Mouse (Mus musculus): ENCODE data around the gene Gm37240. TPM values are rescaled to one million over a fixed set of nuclear protein-coding genes. Genes with fewer than 3 reads are reported as not detected.

Gene Gm37240
- polyA plus RNA-seq, 1 experiment from 2014 or later = 1.1 TPM

DNA sequence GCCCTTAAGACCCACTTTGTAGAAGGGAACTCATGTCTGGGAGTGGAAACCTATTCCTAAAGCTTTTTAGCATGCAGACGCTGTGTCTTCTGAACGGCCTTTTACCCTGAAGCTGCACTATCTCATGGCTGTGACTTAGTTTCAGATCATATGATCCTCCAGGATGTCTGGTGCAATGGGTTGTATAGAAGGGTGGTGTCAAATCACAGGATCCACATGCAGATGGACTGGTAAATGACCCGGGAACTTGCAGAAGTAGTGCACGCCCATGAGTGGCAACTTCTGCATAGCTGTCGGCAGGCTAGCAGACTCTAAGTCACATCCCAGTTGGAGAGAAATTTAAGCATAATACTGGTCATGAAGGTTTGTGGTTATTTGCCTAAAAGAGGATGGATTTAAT is 1139.2 kb downstream of the Gm37240 start:
- H3K27me3 ChIP-seq (replicated peaks) = no peaks in the 10 kb centered on the region
- 66% methylated on average over 5 of the region's 5 CpGs for WGBS
- no peak overlapping the region for H3K4me3 ChIP-seq
- no peaks in the 10 kb centered on the region for H3K9me3 ChIP-seq
- H3K4me2 ChIP-seq (replicated peaks) = no peak overlapping the region
- ATAC-seq (ENCODE audit: low FRiP score, low read depth) = no peak
- H3K36me3 ChIP-seq = no peaks in the 10 kb centered on the region
- H3K27ac ChIP-seq = no peak overlapping the region
- peaks cover 18% of the 10 kb centered on the region for H3K4me1 ChIP-seq
- H3K9ac ChIP-seq = no peak overlapping the region

DNA sequence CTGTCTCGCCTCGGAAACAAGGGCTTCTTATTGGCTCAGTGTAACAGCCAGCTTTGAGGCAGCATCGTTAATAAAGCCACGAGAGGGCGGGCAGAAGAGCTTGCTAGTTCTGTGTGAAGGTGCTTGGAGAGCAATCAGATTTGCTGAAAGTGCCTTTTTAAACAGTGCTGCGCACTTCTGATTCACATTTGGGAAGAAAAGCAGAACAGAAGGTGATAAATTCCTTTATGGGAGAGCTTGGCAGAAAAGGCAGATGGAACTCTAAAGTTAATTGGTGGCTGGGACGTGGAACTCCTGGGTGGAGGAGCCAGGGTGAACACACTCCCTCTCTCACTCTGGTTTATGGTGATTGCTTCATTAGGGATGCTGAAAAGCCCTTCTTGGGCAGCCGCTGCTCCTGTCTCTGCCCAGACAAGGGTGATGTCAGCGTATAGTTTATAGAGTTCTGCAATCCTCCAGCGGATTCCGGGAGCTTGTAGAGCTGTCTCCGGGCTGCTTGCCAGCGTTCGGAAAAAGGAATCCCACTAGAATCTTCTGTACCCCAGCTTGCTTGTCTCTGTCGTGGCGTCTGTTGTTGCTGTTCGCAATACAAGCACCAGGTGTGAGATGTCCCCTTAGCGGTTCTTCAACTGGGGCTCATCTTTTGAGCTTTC is 1141.7 kb downstream of the Gm37240 start:
- H3K9me3 ChIP-seq = no peaks in the 10 kb centered on the region
- 0 out of 2 replicates have a peak overlapping the region, but pooled peaks have one; percentile 14 for H3K9ac ChIP-seq
- no peaks in the 10 kb centered on the region for H3K27me3 ChIP-seq (replicated peaks)
- peak overlapping the region; percentile 50 for H3K4me2 ChIP-seq (replicated peaks)
- peaks cover 18% of the 10 kb centered on the region for H3K4me1 ChIP-seq
- ATAC-seq (ENCODE audit: low FRiP score, low read depth) = peak; percentile 89
- no peaks in the 10 kb centered on the region for H3K36me3 ChIP-seq
- H3K4me3 ChIP-seq = no peak overlapping the region; the same call in 1 of the 2 replicates
- WGBS = 17% methylated on average over 18 of the region's 18 CpGs
- H3K27ac ChIP-seq = no peak overlapping the region; the same call in 1 of the 2 replicates

DNA sequence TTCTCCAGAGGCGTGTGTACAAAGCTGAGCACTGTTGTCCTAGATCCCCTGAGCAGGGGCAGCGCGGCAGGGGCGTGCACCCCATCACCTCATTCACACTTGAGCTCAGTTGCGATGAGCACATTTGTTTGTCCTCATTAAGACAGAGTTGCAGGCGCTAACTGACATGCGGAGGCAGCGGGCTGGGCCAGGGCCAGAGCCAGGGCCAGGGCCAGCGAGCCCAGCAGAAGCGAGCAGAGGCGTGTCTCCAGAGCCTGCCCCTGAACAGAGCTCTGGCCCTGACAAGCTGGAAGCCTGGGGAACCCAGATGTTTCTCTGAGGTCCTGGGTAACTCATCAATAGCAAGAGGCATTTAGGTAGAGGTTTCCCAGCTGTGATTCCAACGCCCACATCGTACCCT is 1142.6 kb downstream of the Gm37240 start:
- 54% methylated on average over 13 of the region's 13 CpGs for WGBS
- Histone ChIP-seq H3K9ac (no peak overlapping the region), H3K27ac (no peak overlapping the region), H3K4me1 (peaks cover 25% of the 10 kb centered on the region), H3K27me3 (replicated peaks) (no peaks in the 10 kb centered on the region), H3K9me3 (no peaks in the 10 kb centered on the region), H3K36me3 (no peaks in the 10 kb centered on the region), H3K4me2 (replicated peaks) (peak overlapping the region; percentile 50; the same call in 1 of the 2 replicates), H3K4me3 (no peak overlapping the region)
- ATAC-seq (ENCODE audit: low FRiP score, low read depth) = no peak

DNA sequence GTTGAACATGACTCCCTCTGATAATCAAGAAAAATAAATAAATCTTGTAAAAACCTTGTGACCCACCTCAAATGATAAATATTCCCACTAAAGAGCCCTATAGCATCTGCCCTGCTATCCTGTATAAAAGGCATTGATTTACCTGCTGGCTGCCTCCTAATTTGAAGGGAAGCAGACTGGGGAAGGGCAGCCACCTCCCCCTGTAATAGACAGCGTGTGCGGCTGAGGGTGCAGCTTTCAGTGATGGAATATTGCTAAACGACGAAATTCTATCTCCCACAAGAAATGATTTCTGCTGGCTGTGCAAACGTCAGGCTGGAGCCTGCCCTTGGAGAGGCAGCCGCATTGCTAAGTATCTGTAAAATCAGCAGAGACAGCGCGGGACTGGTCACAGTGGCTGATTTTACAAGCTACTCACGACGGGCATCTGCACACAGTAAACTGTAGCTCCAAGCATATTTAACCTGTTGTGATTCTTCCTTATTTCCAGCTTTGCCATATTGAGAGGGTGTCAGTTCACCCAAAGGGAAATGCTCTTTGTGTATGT is 1147.2 kb downstream of the Gm37240 start:
- Histone ChIP-seq H3K27ac (no peak overlapping the region), H3K4me2 (replicated peaks) (0 out of 2 replicates have a peak overlapping the region, but pooled peaks have one; percentile 18), H3K9ac (no peak overlapping the region), H3K27me3 (replicated peaks) (no peaks in the 10 kb centered on the region), H3K4me1 (peaks cover 13% of the 10 kb centered on the region), H3K36me3 (no peaks in the 10 kb centered on the region), H3K9me3 (no peaks in the 10 kb centered on the region), H3K4me3 (no peak overlapping the region)
- 43% methylated on average over 10 of the region's 10 CpGs for WGBS
- ATAC-seq (ENCODE audit: low FRiP score, low read depth) = 0 out of 2 replicates have a peak, but pooled peaks have one; percentile 52

DNA sequence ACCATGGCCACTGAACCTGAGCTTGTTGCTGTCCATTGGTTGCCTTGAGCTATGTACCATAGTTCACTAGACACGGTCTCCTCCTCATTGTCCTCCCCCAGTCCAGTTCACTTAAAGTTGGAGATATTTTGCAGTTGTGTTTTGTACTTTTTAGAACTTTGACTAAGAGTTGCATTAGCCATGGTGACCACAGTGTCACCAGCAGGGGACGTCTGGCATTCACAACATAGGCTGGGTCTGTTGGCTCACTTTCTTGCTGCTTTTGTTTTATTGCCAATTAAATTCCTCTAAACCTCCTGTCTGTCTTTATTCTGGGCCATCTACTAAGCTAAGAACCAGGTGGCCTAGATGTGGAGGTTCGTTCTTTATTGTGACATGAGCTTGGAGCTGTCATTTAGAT is 1150.2 kb downstream of the Gm37240 start:
- Histone ChIP-seq H3K4me1 (peaks cover 16% of the 10 kb centered on the region), H3K9me3 (no peaks in the 10 kb centered on the region), H3K4me2 (replicated peaks) (no peak overlapping the region), H3K4me3 (no peak overlapping the region), H3K27me3 (replicated peaks) (no peaks in the 10 kb centered on the region), H3K27ac (no peak overlapping the region), H3K36me3 (no peaks in the 10 kb centered on the region), H3K9ac (no peak overlapping the region)
- ATAC-seq (ENCODE audit: low FRiP score, low read depth) = no peak
- 69% methylated on average over 3 of the region's 3 CpGs for WGBS

DNA sequence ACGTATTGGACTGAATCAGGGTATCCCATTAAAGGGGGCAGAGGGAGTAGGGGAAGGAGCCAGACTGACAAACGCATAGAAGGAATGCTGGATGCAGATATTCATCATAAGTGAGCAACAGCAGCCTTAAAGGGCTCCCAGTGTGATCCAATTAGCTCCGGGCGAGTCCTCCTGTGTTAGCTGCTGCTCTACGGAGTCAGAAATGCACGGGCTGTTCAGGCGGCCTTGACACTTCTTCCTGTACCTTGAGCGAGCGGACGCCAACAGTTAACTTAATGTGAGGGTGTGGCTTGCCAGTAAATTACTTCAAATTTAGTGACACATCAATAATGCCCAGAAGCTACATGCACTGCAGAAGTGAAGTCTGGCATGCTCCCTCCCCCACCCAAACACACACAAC is 1151.6 kb downstream of the Gm37240 start:
- 53% methylated on average over 10 of the region's 10 CpGs for WGBS
- H3K4me1 ChIP-seq = peaks cover 20% of the 10 kb centered on the region
- H3K4me3 ChIP-seq = no peak overlapping the region
- no peaks in the 10 kb centered on the region for H3K27me3 ChIP-seq (replicated peaks)
- no peaks in the 10 kb centered on the region for H3K36me3 ChIP-seq
- H3K9me3 ChIP-seq = no peaks in the 10 kb centered on the region
- no peak overlapping the region for H3K27ac ChIP-seq
- no peak overlapping the region for H3K9ac ChIP-seq
- no peak for ATAC-seq (ENCODE audit: low FRiP score, low read depth)
- no peak overlapping the region for H3K4me2 ChIP-seq (replicated peaks)

DNA sequence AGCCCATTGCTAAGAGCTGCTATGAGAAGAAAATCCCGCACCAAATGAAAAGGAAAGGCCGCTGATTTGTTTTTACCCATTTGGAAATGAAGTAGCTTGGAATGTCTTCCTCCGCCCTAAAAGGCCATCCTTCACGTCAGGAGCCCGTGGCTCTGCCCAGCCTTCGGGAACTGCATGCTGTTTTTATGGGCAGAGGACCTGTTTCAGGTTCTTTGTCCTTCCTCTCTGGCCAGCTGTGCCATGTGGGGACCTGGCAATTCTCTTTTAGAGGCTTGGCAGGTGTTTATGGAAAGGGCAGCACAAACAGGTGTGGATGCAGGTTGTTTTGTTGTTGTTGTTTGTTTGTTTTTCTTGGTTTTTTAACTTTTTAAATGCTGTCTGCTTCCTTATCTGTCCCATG is 1154.8 kb downstream of the Gm37240 start:
- Histone ChIP-seq H3K4me1 (peaks cover 14% of the 10 kb centered on the region), H3K4me2 (replicated peaks) (peak overlapping the region; percentile 53), H3K9ac (no peak overlapping the region), H3K36me3 (no peaks in the 10 kb centered on the region), H3K4me3 (no peak overlapping the region), H3K27me3 (replicated peaks) (no peaks in the 10 kb centered on the region), H3K9me3 (no peaks in the 10 kb centered on the region), H3K27ac (no peak overlapping the region)
- ATAC-seq (ENCODE audit: low FRiP score, low read depth) = peak; percentile 52
- 3% methylated on average over 6 of the region's 6 CpGs for WGBS

DNA sequence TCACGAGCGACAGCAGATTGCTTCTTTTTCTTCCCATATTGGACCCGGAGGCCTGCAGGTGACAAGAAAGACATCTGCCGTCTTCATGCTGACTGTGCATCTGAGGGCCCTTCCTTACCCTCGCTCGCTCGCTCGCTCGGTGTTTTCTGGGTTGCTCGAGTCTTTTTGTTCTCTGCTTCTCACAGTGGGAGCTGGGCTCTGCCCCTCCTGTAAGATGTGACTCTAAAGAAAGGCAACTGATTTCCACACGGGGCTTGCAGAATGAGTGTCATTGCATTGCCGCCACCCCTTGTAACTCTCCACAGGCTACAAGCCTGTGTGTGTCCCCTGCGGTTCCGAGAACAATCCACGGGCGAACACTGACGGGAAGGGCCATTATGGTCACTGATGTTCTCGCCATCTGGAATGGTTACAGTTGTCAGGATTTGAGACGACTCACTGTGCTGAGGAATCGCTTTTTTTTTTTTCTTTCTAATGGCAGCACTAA is 1155.3 kb downstream of the Gm37240 start:
- peak overlapping the region; percentile 53 for H3K4me2 ChIP-seq (replicated peaks)
- 0 out of 2 replicates have a peak overlapping the region, but pooled peaks have one; percentile 20 for H3K27ac ChIP-seq
- H3K36me3 ChIP-seq = no peaks in the 10 kb centered on the region
- H3K9me3 ChIP-seq = no peaks in the 10 kb centered on the region
- peak; percentile 83 for ATAC-seq (ENCODE audit: low FRiP score, low read depth)
- H3K27me3 ChIP-seq (replicated peaks) = no peaks in the 10 kb centered on the region
- under 1% methylated on average over 20 of the region's 20 CpGs for WGBS
- H3K9ac ChIP-seq = no peak overlapping the region
- peaks cover 14% of the 10 kb centered on the region for H3K4me1 ChIP-seq
- peak overlapping the region; percentile 19; the same call in 1 of the 2 replicates for H3K4me3 ChIP-seq

DNA sequence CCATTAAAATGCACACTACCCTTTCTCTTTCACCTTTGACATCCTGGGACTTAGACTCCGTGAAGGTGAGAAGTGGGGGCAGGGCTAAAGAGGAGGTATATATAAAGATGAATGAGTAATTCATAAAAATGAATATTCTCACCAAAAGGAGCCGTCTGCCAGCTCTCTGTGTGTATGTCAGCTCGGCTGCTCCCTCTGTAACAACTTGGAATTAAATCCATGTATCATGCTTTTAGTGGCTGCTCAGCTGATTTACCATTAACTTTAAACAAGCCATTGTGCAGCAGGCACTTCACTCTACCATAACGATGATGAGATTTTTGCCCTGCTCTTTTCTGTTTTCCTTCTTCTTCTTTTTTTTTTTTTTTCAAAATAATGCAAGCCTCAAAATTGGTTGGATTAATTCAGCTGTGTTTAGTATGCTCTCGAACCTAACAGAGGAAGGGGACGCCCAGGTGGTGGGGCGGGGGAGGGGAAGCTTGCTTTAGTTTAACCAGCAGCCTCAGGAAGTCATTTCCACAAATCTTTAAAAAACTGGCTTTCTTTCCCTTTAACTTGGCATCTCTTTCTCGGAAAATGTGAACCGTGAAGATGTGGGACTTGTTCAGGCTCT is 1155.8 kb downstream of the Gm37240 start:
- Histone ChIP-seq H3K36me3 (no peaks in the 10 kb centered on the region), H3K27ac (0 out of 2 replicates have a peak overlapping the region, but pooled peaks have one; percentile 20), H3K27me3 (replicated peaks) (no peaks in the 10 kb centered on the region), H3K4me3 (peak overlapping the region; percentile 19; the same call in 1 of the 2 replicates), H3K9ac (no peak overlapping the region), H3K9me3 (no peaks in the 10 kb centered on the region), H3K4me2 (replicated peaks) (peak overlapping the region; percentile 53), H3K4me1 (peaks cover 14% of the 10 kb centered on the region)
- ATAC-seq (ENCODE audit: low FRiP score, low read depth) = peak; percentile 38; the same call in 1 of the 2 replicates
- 8% methylated on average over 9 of the region's 9 CpGs for WGBS

DNA sequence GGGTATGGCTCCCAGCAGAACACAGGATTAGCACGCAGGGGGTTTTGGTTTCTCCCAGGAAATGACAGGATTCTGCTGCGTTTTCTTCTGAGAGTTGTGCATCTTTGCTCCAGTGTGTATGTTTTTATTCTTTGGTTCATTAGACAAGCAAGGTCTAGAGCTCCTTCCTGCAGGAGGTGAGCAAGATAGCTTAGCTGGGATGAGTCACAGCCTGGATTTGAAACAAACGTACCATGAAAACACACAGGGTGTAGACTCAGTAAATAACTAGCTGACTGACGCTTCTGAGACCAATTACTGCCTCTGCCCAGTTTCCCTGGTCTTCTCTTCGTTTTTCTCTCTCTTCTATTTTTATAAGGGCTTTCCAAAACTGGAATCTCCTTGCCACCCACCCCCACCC is 1156.3 kb downstream of the Gm37240 start:
- Histone ChIP-seq H3K4me2 (replicated peaks) (peak overlapping the region; percentile 53; the same call in 1 of the 2 replicates), H3K9ac (no peak overlapping the region), H3K27me3 (replicated peaks) (no peaks in the 10 kb centered on the region), H3K4me1 (peaks cover 14% of the 10 kb centered on the region), H3K9me3 (no peaks in the 10 kb centered on the region), H3K4me3 (no peak overlapping the region), H3K36me3 (no peaks in the 10 kb centered on the region), H3K27ac (no peak overlapping the region)
- 30% methylated on average over 5 of the region's 5 CpGs for WGBS
- ATAC-seq (ENCODE audit: low FRiP score, low read depth) = no peak

DNA sequence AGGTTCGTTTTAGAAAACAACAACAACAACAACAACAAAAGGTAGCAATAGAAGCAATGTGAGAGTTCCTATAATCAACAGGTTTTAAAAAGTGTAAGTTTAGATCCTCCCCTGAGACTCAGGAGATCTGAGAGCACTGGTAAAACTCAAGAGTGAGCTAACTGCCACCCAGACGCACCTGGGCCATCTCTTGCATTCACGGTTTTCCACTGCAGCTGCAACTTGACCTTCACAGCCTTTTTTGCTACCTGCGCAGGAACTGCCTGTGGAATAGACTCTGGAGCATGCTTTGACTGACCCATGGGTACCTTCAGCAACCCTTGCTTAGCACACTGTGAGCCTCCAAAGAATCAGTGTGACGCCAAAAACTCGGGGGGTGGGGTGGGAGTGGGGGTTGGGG is 1157.5 kb downstream of the Gm37240 start:
- H3K9me3 ChIP-seq = no peaks in the 10 kb centered on the region
- no peak overlapping the region for H3K9ac ChIP-seq
- WGBS = 85% methylated on average over 6 of the region's 6 CpGs
- H3K27me3 ChIP-seq (replicated peaks) = no peaks in the 10 kb centered on the region
- no peak for ATAC-seq (ENCODE audit: low FRiP score, low read depth)
- H3K4me3 ChIP-seq = no peak overlapping the region
- H3K4me2 ChIP-seq (replicated peaks) = no peak overlapping the region
- H3K36me3 ChIP-seq = no peaks in the 10 kb centered on the region
- H3K4me1 ChIP-seq = peaks cover 14% of the 10 kb centered on the region
- H3K27ac ChIP-seq = no peak overlapping the region

DNA sequence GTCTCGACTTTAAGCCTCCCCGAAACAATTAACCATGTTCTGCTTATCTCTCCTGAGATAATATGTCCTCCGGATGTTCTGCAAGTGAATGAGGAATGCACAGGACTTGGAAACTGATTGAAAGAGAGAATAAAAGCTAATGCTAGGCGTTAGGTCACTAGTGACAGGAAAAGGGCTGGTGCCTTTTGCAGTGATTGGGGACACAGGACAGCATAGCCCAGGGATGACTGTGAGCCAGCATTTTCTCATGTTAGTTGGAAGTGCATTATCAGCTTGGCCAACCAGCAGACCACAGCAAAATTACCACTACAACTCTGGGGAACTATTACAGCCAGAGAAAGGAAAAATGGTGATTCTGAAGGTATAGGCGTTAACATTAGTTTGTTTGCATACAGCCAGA is 1163.3 kb downstream of the Gm37240 start:
- no peak overlapping the region for H3K4me3 ChIP-seq
- no peak overlapping the region for H3K4me2 ChIP-seq (replicated peaks)
- no peaks in the 10 kb centered on the region for H3K27me3 ChIP-seq (replicated peaks)
- WGBS = 75% methylated on average over 5 of the region's 5 CpGs
- no peak for ATAC-seq (ENCODE audit: low FRiP score, low read depth)
- no peak overlapping the region for H3K9ac ChIP-seq
- no peaks in the 10 kb centered on the region for H3K4me1 ChIP-seq
- H3K27ac ChIP-seq = no peak overlapping the region
- no peaks in the 10 kb centered on the region for H3K36me3 ChIP-seq
- no peaks in the 10 kb centered on the region for H3K9me3 ChIP-seq

All from neural tube, embryonic 12.5 days (tissue).